Mouse (Mus musculus) stomach, embryonic 15.5 days (tissue): ENCODE measurements around the gene Rfx4. TPM values are rescaled to one million over a fixed set of nuclear protein-coding genes. Genes with fewer than 3 reads are reported as not detected.

ENCODE experiments used
- ATAC-seq: fragments of 200-750 bp; cut with Nextera tagmentation; 2 replicates; pipeline ENCODE4 v1.8.0; 2017; ENCODE audit warnings: low read depth, moderate number of reproducible peaks, moderate TSS enrichment; ENCODE audit not compliant: insufficient read depth, low FRiP score
- H3K27ac ChIP-seq: fragments of 300-500 bp; sonication (generic); 2 replicates; pipeline ENCODE4 v1.5.1; 2015; ENCODE audit warnings: mild to moderate bottlenecking, inconsistent platforms
- H3K27me3 ChIP-seq: fragments of 300-500 bp; sonication (generic); replicated peaks from 2 replicates; pipeline ENCODE4 v1.6.1; 2015; ENCODE audit warnings: inconsistent platforms
- H3K36me3 ChIP-seq: fragments of 300-500 bp; sonication (generic); 2 replicates; pipeline ENCODE4 v1.6.1; 2015; ENCODE audit warnings: inconsistent platforms
- H3K4me1 ChIP-seq: fragments of 300-500 bp; sonication (generic); 2 replicates; pipeline ENCODE4 v1.6.1; 2015; ENCODE audit warnings: inconsistent platforms
- H3K4me2 ChIP-seq: fragments of 300-500 bp; sonication (generic); 2 replicates; pipeline ENCODE4 v1.6.1; 2015; ENCODE audit warnings: mild to moderate bottlenecking, inconsistent platforms
- H3K4me3 ChIP-seq: fragments of 300-500 bp; sonication (generic); replicated peaks from 2 replicates; pipeline ENCODE4 v1.5.1; 2015; ENCODE audit warnings: inconsistent platforms
- H3K9ac ChIP-seq: fragments of 300-500 bp; sonication (generic); 2 replicates; pipeline ENCODE4 v1.6.1; 2015; ENCODE audit warnings: inconsistent platforms
- H3K9me3 ChIP-seq: fragments of 300-500 bp; sonication (generic); 2 replicates; pipeline ENCODE4 v1.6.1; 2016; ENCODE audit warnings: inconsistent platforms
- WGBS: fragments of 180-500 bp; shearing (Covaris S2); methylation state at CpG from one replicate; pipeline ENCODE4 v1.1.7; 2015; 5-methylcytosine and 5-hydroxymethylcytosine counted together
- polyA plus RNA-seq: library from polyadenylated mRNA; unstranded; fragments of >200 nt; fragmentation: Nextera tagmentation; extraction: Ambion mirVana; gene quantifications from 2 replicates; pipeline ENCODE4 v1.2.1, GENCODE M21; 2015

Gene Rfx4
- polyA plus RNA-seq, 1 experiment from 2014 or later, result 0.08 TPM

DNA sequence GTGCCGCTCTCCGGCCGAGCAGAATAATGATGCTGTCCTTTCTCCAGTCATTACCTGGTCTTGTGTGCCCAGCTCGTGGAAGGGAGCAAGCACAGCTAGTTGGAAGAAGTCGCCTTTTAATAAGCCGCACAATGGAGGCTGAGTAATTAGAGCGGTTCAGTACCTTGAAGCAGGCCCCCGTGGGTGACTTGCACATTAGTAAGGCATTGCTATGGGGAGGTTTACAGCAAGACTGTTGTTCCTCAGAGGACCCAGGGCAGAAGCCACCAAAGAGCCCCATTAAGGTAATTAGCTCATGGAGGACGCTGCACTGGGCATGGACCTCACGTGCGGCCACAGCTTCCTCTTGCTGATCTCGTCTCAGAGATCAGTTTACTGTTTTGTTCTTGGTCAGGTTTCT is 33.2 kb upstream of the Rfx4 start:
- no peaks in the 10 kb centered on the region for H3K27me3 ChIP-seq
- H3K36me3 ChIP-seq, result peaks cover 30% of the 10 kb centered on the region
- WGBS, result 90% methylated on average over 12 of the region's 12 CpGs
- H3K4me1 ChIP-seq, result no peaks in the 10 kb centered on the region
- no peak overlapping the region for H3K9ac ChIP-seq
- no peak overlapping the region for H3K27ac ChIP-seq
- H3K4me3 ChIP-seq, result no peak overlapping the region
- H3K9me3 ChIP-seq, result no peaks in the 10 kb centered on the region
- no peak overlapping the region for H3K4me2 ChIP-seq
- no peak for ATAC-seq

DNA sequence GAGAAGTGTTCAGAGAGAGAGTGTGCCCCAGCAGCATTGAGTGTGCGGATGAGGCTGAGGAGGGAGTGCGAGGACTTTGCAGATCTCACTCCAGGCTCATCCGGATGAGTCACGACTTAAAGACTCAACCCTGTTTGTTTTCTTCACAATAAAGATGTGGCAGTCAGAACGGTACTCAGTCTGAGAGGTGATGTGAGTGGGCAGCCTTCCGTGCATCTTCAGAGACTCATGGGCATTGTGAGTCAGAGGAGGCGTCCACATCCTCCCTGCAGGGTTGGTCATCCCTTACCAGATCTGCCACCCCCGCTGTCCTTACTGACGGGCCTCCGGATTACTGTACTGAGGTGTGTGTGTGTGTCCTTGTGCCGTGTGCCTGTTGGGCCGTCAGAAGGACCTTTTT is 28.9 kb upstream of the Rfx4 start:
- no peaks in the 10 kb centered on the region for H3K27me3 ChIP-seq
- no peaks in the 10 kb centered on the region for H3K4me1 ChIP-seq
- no peak overlapping the region for H3K4me3 ChIP-seq
- no peak overlapping the region for H3K27ac ChIP-seq
- no peak overlapping the region for H3K4me2 ChIP-seq
- 87% methylated on average over 12 of the region's 12 CpGs for WGBS
- no peak overlapping the region for H3K9ac ChIP-seq
- no peaks in the 10 kb centered on the region for H3K9me3 ChIP-seq
- peaks cover 19% of the 10 kb centered on the region; the same call in 1 of the 2 replicates for H3K36me3 ChIP-seq
- no peak for ATAC-seq

DNA sequence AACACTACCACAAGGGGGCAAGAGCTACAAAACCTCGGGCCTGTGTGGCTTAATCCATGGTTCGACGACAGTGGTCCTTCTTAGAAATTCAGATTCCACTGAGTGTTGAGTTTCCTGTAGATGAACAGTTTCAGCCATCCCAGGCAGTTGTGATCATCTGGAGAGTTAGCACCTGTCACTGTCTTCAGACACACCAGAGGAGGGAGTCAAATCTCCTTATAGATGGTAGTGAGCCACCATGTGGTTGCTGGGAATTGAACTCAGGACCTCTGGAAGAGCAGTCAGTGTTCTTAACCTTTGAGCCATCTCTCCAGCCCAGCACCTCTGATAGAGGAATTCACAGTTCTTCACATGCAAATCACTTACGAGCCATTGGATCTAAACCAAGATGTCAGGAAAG is 28.1 kb upstream of the Rfx4 start:
- Histone ChIP-seq H3K9me3 (no peaks in the 10 kb centered on the region), H3K36me3 (peaks cover 16% of the 10 kb centered on the region; the same call in 1 of the 2 replicates), H3K9ac (no peak overlapping the region), H3K4me2 (no peak overlapping the region), H3K4me3 (no peak overlapping the region), H3K4me1 (no peaks in the 10 kb centered on the region), H3K27me3 (no peaks in the 10 kb centered on the region), H3K27ac (no peak overlapping the region)
- ATAC-seq, result no peak
- 86% methylated on average over 4 of the region's 4 CpGs for WGBS

DNA sequence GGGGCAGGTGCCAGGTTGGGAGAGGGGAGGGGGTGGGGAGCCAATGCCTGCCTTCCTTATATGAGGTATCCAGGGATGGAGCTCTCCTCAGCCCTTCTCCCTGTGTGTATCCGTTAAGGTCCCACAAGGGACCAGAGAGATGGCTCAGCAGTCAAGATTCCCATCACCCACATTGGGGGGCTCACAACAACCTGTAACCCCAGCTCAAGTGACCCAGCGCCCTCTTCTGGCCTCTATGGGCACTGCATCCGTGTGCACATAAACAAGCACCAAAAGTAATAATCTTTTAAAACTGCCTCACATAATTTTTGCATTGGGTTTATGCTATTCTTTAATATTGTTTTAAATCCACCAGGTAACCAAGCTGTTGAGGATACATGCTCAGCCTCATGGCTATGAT is 25.8 kb upstream of the Rfx4 start:
- 87% methylated on average over 3 of the region's 3 CpGs for WGBS
- Histone ChIP-seq H3K4me1 (0 out of 2 replicates have a peak, but pooled peaks cover 3% of the 10 kb centered on the region), H3K36me3 (0 out of 2 replicates have a peak, but pooled peaks cover 13% of the 10 kb centered on the region), H3K4me2 (no peak overlapping the region), H3K4me3 (no peak overlapping the region), H3K27me3 (no peaks in the 10 kb centered on the region), H3K27ac (no peak overlapping the region), H3K9ac (no peak overlapping the region), H3K9me3 (no peaks in the 10 kb centered on the region)
- ATAC-seq, result no peak

DNA sequence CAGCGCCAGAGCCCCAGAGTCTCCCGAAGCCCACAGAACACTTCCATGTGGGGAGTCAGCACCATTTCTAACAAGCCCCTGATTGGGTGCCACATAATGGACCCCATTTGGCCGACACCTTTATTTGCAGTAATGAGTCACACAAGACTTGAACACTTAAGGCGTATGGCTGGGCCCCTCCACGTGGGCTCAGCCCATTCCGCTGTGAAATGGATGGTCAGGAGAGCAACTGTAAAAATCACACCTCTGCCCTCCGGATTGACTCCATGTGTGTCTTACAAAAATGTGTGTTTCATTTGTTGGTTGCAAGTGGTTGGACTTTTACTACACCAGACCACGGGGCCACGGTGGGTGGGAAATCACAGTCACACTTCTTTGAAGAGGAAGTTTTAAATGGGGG is 24.9 kb upstream of the Rfx4 start:
- no peak for ATAC-seq
- WGBS, result 84% methylated on average over 9 of the region's 9 CpGs

DNA sequence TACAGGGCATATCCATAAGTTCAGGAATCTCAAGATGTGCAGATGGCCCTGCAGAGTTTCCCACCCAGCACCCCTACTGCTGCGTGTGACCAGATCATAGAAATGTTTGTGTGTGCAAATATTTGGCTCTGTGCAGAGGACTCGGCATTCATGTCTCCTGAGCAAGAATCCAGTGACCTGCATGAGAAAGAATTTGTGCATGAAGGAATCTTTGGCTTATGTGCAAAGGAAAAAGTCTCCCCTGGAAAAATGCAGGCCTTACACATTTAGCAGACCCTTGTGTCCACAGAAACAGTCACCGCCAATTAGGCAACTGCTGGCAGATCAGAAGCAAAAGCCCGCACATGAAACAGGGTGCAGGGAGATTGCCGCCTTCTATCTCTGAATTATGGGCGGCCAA is 22.4 kb upstream of the Rfx4 start:
- 44% methylated on average over 6 of the region's 6 CpGs for WGBS

More for the DNA sequence above, 24.9 kb upstream of the Rfx4 start:
- Histone ChIP-seq H3K36me3 (0 out of 2 replicates have a peak, but pooled peaks cover 8% of the 10 kb centered on the region), H3K9me3 (no peaks in the 10 kb centered on the region), H3K9ac (no peak overlapping the region), H3K4me1 (0 out of 2 replicates have a peak, but pooled peaks cover 3% of the 10 kb centered on the region), H3K4me2 (no peak overlapping the region), H3K4me3 (no peak overlapping the region), H3K27me3 (no peaks in the 10 kb centered on the region), H3K27ac (no peak overlapping the region)

DNA sequence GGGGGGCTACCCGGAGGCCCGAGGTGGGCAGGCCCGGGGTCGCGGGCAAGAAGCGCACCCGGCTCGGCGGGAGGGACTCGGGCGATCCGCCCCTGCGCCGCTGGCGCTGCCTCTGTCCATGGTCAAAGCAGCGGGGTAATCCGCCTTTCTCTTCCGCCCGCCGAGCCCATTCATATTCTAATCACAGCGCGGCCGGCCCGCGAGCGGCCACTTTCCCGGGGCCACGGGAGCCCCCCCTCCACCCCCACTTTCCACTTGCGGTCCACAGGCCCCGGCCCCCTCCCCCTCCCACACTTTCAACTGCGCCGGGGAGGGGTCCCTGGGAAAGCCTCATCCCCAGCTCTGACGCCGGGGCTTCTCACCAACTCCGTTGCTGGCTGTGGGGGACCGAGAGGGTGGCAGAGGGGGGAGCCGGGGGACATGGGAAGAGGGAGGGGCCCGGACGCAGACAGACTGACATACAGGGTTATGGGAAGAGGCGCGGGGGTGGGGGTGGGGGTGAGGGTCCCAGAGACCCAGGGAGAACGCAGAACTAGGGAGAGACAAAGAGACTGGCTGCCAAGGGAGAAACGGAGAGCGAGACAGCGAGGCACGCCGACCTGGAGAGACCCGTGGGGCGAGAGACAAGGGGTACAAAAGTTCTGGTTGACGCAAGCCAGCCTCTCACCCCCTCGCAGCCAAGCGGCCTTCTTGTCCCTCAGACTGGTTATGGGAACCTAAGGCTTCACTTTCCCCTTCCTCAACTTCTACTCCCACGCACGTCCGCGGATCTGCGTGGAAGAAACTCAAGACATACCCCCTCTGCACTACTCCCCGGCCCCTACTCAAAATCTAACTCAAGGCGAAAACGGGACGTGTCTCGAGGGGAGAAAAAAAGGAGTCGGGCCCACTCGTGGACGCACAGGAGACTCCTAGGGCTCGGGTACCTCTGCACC is 744 bp upstream of the Rfx4 start:
- ATAC-seq, result no peak
- WGBS, result under 1% methylated on average over 66 of the region's 66 CpGs

More for the DNA sequence above, 22.4 kb upstream of the Rfx4 start:
- no peak overlapping the region for H3K4me3 ChIP-seq
- no peak overlapping the region for H3K4me2 ChIP-seq
- 0 out of 2 replicates have a peak, but pooled peaks cover 3% of the 10 kb centered on the region for H3K4me1 ChIP-seq
- ATAC-seq, result no peak
- H3K27ac ChIP-seq, result no peak overlapping the region
- no peaks in the 10 kb centered on the region for H3K9me3 ChIP-seq
- no peaks in the 10 kb centered on the region for H3K27me3 ChIP-seq
- no peak overlapping the region for H3K9ac ChIP-seq
- no peaks in the 10 kb centered on the region for H3K36me3 ChIP-seq

DNA sequence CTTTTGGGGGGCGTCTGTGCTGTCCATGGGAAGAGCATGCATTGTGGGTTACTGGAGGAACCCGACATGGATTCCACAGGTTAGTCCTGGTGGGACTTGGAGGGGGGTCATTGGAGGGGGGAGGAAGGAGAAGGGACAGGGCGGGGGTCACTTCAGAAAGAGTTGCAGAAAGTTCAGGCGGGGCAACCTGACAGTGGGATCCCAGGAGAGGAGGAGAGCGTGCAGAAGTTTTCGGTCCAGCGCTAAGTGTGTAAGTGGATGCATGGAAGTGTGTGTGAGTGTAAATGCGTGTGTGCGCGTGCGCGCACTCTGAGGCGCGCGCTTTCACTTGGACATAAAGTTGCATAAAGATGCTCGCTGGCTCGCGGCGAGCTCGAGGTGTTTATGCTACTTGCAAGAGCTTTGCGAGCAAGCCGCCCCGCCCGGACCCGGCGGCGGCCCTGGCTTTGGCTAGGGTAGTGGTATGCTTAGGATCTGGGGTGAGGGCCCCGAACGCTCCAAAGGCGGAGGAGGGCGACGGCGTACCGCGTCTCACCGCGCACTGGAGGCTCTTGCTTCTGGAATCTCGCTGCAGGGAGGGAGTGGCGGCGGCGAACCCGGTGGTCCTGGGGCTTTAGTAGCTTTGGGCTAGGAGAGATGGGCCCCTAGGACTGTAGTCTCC is 703 bp downstream of the Rfx4 start:
- H3K4me3 ChIP-seq, result peak overlapping the region; percentile 24
- peaks cover 93% of the 10 kb centered on the region for H3K27me3 ChIP-seq
- peak overlapping the region; percentile 60 for H3K4me2 ChIP-seq
- no peaks in the 10 kb centered on the region for H3K36me3 ChIP-seq
- H3K27ac ChIP-seq, result no peak overlapping the region
- no peak overlapping the region for H3K9ac ChIP-seq
- H3K9me3 ChIP-seq, result no peaks in the 10 kb centered on the region
- peaks cover 42% of the 10 kb centered on the region for H3K4me1 ChIP-seq
- ATAC-seq, result no peak
- WGBS, result 2% methylated on average over 42 of the region's 42 CpGs

More for the DNA sequence above, 744 bp upstream of the Rfx4 start:
- H3K36me3 ChIP-seq, result no peaks in the 10 kb centered on the region
- no peaks in the 10 kb centered on the region for H3K9me3 ChIP-seq
- H3K4me3 ChIP-seq, result peak overlapping the region; percentile 34
- H3K27ac ChIP-seq, result no peak overlapping the region
- peaks cover 34% of the 10 kb centered on the region for H3K4me1 ChIP-seq
- peaks cover 83% of the 10 kb centered on the region for H3K27me3 ChIP-seq
- H3K9ac ChIP-seq, result no peak overlapping the region
- H3K4me2 ChIP-seq, result peak overlapping the region; percentile 60

DNA sequence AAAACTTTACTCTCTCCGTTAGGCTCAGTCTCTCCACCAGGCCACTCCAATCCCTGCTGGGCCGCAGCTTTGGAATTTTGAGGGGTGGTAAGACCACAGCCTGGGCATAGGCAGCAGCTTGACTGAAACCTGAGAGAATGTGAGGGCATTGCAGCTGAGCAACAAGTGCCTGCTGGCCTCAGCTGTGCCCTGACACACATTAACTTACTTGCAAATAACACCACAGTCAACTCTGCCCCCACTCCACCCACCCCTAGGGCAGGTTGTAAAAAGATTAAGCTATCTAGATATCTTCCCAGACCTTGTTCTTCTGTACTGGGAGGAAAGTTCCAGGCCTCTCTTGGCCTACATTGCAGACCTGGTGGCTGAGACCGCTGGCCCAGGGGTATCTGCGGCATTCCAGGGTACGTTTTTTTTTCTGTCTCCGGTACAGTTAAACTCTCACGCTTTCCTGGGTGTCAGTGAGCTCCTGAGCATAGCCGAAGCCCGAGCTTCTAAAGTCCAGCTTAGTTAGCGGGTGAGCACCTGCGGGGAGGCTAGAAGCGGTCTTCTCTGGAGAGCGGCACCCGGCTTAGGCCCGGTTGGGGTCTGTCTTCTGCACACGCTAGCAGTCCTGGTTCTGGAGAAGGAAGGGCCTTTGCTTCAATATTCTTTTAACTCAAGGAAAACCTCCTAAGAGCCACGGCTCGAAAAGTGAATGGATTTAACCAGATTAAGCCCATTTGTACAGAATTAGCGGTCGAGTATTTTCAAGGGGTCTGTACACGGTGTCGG is 1.8 kb downstream of the Rfx4 start:
- Histone ChIP-seq H3K27ac (no peak overlapping the region), H3K36me3 (no peaks in the 10 kb centered on the region), H3K9me3 (no peaks in the 10 kb centered on the region), H3K4me3 (no peak overlapping the region), H3K27me3 (peaks cover 94% of the 10 kb centered on the region), H3K9ac (no peak overlapping the region), H3K4me2 (no peak overlapping the region), H3K4me1 (peaks cover 42% of the 10 kb centered on the region)
- WGBS, result 11% methylated on average over 22 of the region's 22 CpGs
- ATAC-seq, result no peak

DNA sequence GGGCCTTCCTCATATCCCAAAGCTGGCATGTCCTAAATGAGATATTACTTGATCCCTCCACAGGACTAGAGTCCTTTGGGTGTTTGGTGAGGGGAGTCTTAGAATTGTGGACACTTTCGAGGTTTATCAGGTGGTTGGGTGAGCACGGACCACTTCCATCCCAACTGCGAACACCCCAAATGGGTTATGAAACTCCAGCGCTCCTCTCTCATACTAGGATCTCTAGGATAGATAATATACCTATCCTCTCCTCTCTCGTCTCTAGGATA is 2.3 kb downstream of the Rfx4 start:
- Histone ChIP-seq H3K4me1 (peaks cover 42% of the 10 kb centered on the region), H3K36me3 (no peaks in the 10 kb centered on the region), H3K4me3 (no peak overlapping the region), H3K9ac (no peak overlapping the region), H3K4me2 (no peak overlapping the region), H3K27me3 (peaks cover 93% of the 10 kb centered on the region), H3K27ac (no peak overlapping the region), H3K9me3 (no peaks in the 10 kb centered on the region)
- no peak for ATAC-seq
- WGBS, result 8% methylated on average over 5 of the region's 5 CpGs

DNA sequence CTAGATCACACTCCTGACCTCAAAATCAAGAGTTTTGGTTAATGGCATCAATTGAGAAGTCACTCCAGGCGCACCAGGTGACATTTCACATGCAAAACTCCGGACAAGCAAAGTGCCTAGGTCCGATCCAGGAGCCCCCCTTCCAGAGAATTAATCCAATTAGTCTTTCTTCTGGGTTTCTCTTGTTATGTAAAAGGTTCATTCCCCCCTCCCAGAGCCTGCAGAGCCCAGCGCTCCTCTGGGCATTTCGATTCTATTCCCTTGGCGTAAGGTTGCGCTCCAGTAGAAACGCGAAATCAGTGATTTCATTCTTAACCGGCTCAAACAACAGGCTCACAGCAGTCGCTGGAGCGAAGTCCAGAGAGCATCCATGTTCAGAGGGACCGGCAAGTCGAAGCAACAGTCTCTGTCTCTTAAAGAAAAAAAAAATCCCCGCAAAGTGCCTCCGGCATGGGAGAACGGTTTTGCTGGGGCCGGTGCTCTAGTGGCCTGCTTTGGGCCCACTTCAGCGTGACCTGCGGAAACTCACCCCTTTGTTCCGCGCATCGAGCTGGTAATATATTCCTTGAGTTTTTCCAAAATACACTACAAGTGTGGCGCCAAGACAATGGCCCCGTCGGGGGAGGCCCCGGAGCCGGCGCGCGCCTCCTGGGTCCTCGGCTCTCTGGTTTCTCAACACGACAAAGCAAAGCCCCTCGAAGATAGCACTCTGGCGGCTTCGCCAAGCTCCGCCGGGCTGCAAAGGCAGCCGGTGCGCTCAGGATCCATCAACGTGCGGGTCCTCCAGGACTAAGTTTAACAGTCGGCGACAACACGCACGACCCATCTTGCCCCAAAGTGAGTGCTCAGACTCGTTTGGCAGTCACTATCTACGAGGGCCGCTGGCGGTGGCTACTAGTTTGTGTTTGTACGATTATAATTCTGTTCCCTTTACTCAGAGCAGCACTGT is 2.9 kb downstream of the Rfx4 start:
- Histone ChIP-seq H3K4me3 (0 out of 2 replicates have a peak overlapping the region, but pooled peaks have one; percentile 6), H3K36me3 (no peaks in the 10 kb centered on the region), H3K9me3 (no peaks in the 10 kb centered on the region), H3K9ac (no peak overlapping the region), H3K27me3 (peaks cover 91% of the 10 kb centered on the region), H3K4me1 (peaks cover 42% of the 10 kb centered on the region), H3K27ac (no peak overlapping the region), H3K4me2 (peak overlapping the region; percentile 34)
- ATAC-seq, result no peak
- 4% methylated on average over 51 of the region's 51 CpGs for WGBS
